Mouse (Mus musculus): ENCODE results near the gene Ndc1.
A peak's percentile ranks its signal among the peaks of the same experiment; 100 is the strongest.

Ndc1 gene

DNA sequence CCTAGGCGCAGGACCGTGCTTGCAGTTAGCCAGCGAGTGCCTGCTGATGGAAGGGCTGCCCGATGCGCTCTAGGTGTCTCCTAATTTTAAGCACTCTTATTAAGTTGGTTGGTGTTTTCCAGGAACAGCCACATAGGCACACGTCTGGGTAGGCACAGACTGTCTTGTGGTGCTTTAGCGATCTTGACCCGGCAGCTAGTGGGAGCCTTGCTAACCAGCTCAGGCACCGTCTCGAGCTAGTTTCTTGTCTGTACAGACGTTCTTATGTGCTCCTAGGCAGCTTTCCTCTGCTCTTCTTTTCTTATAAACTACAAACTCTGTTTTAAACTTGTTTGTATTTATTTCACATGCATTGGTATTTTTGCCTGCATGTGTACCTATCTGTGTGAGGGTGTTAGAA, 76.0 kb downstream of the Ndc1 start:
- no peak for DNase-seq

GRCm38 (mm10) chr4:107448481-107448880, 80.9 kb downstream of the Ndc1 start:
- DNase-seq: no peak

DNA sequence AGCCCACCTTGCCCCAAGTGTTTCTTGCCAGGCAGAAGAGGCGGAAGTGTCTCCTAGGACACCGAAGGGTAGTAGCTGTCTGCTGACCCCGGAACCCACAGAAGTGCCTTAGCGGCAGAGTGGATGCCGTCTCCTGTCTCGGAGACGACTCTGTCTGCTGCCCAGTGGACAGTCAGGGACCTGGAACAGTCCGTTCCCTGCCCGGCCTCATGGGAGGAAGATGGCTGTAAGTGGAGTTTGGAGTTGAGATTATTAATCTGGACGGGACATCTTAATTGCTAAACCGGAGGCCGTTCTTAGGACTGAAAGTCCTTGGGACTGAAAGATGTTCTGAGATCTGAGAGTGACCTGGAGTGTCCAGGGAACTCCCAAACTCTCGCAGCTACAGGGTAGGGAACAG, 81.9 kb downstream of the Ndc1 start:
- DNase-seq: no peak

DNA sequence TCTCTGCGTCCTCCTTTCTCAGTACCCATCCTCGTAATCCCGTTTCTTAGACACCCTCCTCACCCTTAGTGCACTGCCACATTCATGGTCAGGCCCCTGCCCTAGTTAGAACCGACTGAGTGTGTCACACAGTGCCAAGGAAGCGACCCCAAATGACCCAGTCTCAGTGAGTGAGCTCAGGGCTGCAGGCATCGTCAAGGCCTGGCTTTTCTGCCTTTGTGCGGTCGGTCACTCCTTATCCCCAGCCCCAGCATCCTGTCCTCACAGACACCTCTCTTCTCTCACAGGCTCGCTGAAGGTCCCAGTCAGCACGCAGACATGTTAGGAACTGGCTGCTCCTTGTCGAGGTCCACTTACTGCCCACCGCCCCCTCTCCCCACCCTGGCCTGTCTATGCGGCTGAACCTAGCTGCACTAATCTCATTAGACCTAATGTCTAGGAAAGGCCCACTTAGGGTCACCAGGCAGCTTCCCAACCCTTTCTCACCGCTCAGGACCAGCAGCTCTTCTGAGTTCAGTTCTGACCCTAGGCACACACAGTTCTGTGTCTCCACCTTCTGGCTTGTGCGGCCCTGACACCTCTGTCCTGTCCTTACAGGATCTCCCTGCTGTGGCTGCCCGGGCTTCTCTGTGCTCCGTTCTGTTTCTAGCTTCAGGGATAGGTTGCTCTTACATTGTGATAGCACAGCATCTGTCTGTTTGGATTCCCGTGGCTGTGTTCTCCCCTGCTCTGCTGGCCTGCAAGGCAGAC, 84.9 kb downstream of the Ndc1 start:
- peak; percentile 34 for DNase-seq

GRCm38 (mm10) chr4:107453141-107453984, 85.8 kb downstream of the Ndc1 start:
- DNase-seq: peak; percentile 89

DNA sequence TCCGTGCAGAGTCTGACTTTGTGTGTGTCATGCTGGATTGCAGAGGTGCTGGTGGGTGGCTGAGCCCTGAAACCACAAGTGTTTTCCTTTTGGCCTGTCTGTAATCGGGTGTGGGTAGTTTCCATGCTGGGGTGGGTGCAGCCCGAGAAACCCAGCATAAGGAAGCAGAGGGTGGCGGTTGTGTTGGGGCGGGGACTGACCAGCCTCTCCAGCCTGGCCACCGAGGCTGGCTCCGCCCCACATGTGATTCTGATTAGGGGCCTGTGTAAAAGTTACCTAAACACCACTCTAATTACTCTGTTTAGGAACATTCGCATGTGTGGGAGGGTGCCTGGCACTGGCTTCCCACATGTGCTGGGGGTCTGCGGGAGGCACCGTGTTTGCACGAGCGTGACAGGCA, 90.0 kb downstream of the Ndc1 start:
- no peak for DNase-seq

DNA sequence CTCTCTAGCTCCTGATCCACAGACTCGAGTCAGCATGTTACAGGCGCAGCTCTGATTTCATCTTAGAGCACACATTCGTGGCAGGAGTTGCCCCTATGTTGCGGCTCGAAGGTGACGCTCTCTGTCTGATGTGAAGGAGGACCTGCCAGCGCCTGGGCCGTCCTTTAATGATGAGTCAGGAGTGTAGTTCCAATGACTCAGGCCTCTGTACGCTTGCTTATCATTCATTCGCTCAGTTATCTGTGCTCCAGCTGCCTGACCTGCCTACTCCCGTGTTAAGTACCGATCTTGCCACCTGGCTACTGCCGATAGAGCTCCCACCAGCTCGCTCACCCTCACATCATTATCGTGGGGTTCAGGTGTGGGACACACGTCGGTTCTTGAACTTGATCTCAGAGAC, 91.3 kb downstream of the Ndc1 start:
- DNase-seq: no peak

DNA sequence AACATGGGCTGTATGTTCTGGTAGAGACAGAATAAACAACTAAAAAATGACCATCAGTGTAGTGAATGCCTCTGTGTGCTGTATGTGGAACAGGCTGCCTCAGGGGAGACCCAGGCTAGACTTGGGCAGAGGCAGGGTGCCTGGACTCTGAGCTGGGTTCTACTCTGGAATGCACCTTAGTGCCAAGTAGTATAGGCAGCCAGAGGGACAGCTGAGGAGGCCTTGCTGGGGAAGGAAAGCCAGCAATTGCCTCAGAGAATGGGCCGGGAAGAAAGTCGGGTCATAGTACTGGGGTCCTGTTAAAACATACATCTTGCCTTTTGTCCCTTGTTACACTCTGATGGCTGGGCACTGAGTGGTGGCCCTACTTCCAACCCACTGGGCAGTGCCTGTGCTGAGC, 91.9 kb downstream of the Ndc1 start:
- peak; percentile 27 for DNase-seq

- DNase-seq: no peak
These were observed 92.9 kb downstream of the Ndc1 start for GRCm38 (mm10) chr4:107460468-107460867.

Data from kidney, adult 18-20 months (tissue).